Mouse (Mus musculus): ENCODE measurements at regions not wholly inside any gene's neighbourhood (a gene's known extent, or its start where the extent isn't known, plus 50 kb on each side); places are given as distances from the start of the nearest gene placed in this dataset.

GRCm38 (mm10) chr7:72481275-72481674 lies 174.9 kb upstream of the Mctp2 start:
- TF ChIP-seq POLR2A (IDR thresholded peaks at IDR 0.05; ENCODE audit: borderline replicate concordance, low read depth, low read length) (no peak), CTCF (IDR thresholded peaks at IDR 0.05; ENCODE audit: low read depth, low read length) (no peak)
